Comparison of ENCODE assay signal across 9 mouse cellular contexts in genomic region chr14:118234541-118235210, GRCm38 (mm10). TPM values are rescaled to one million over a fixed set of nuclear protein-coding genes. Genes with fewer than 3 reads are reported as not detected.
DNase-seq lines count a peak whose midpoint lies in the region; ATAC-seq lines count a peak whose summit lies in the region.
"Had no signal": no experiment of that assay in that cellular context is flagged by ENCODE, and none has a peak within 500 bp of the region (broad histone marks: within the 10 kb centered on the region; RNA-seq: fewer than 3 reads in every experiment).

No protein-coding gene starts in this region.

- H3K9ac ChIP-seq in neural tube, embryonic 13.5 days = peak overlapping the region; percentile 80

- peak overlapping the region; percentile 80 for H3K4me2 ChIP-seq in neural tube, embryonic 13.5 days

- peaks cover 57% of the 10 kb centered on the region for H3K4me1 ChIP-seq in neural tube, embryonic 13.5 days (replicated peaks)

- H3K4me3 ChIP-seq in neural tube, embryonic 13.5 days = peak overlapping the region; percentile 56
- H3K4me3 ChIP-seq: erythroblast, embryonic 14.5 days had no signal

- ATAC-seq in neural tube, embryonic 13.5 days (ENCODE audit: low read depth) = no peak

- H3K9me3 ChIP-seq in neural tube, embryonic 13.5 days = no peaks in the 10 kb centered on the region

- no peaks in the 10 kb centered on the region for H3K36me3 ChIP-seq in neural tube, embryonic 13.5 days

- WGBS in neural tube, embryonic 13.5 days = under 1% methylated on average over 39 of the region's 84 CpGs

- DNase-seq in embryo, embryonic 10 days (ENCODE audit: low spot score) = peak; percentile 62
- no peak for DNase-seq in embryo, embryonic 9.5 days (ENCODE audit: extremely low spot score)
- DNase-seq in urinary bladder, adult 2 months (ENCODE audit: low spot score) = peak; percentile 23
- DNase-seq in urinary bladder, postnatal 10 days (ENCODE audit: low spot score) = no peak
- DNase-seq in kidney, postnatal 10 days = peak; percentile 13
- DNase-seq in layer of hippocampus, adult 18-20 months (ENCODE audit: low spot score in 2 of 2) = no peak
- no peak for DNase-seq in ovary, postnatal 10 days (ENCODE audit: low spot score)

- H3K27ac ChIP-seq in neural tube, embryonic 13.5 days (replicated peaks) = peak overlapping the region; percentile 87

- peaks cover 86% of the 10 kb centered on the region for H3K27me3 ChIP-seq in neural tube, embryonic 13.5 days

RNA-seq across cellular contexts. Expression of gene Sox21, which starts 2.2 kb away (rescaled TPM):
- polyA plus RNA-seq in urinary bladder, adult 2 months (2012; rRNA removed) = 0.06 and 0.07 TPM in 2 replicates
- 5.6 and 6.0 TPM in 2 replicates for polyA plus RNA-seq in neural tube, embryonic 13.5 days (2015; fragmentation: Nextera tagmentation; extraction: Ambion mirVana)
- total RNA-seq in layer of hippocampus, adult 18-20 months (2021) = 10 to 100 TPM; 10.7 to 12.5 TPM

RNA-seq across cellular contexts. Expression of gene Gm9376, which starts 32.1 kb away (rescaled TPM):
- polyA plus RNA-seq in urinary bladder, adult 2 months (2012; rRNA removed) = not detected in 2 replicates
- not detected in 2 replicates for polyA plus RNA-seq in neural tube, embryonic 13.5 days (2015; fragmentation: Nextera tagmentation; extraction: Ambion mirVana)
- total RNA-seq in layer of hippocampus, adult 18-20 months (2021) = not detected
- polyA plus RNA-seq: erythroblast, embryonic 14.5 days had no signal

Comparison
In these comparisons a context has a peak if more than half of its experiments do, and no peak if none do; other contexts are left out.
1. DNase-seq: peak in embryo, embryonic 10 days (single experiment), urinary bladder, adult 2 months (single experiment) and kidney, postnatal 10 days (single experiment); none in embryo, embryonic 9.5 days (single experiment), urinary bladder, postnatal 10 days (single experiment), layer of hippocampus, adult 18-20 months (0 of 2) and ovary, postnatal 10 days (single experiment).